Mouse (Mus musculus): ENCODE results near the gene Gpr146. TPM values are rescaled to one million over a fixed set of nuclear protein-coding genes. Genes with fewer than 3 reads are reported as not detected.

Gene Gpr146
- polyA plus RNA-seq, 1 experiment from 2014 or later: 7.8 TPM

DNA sequence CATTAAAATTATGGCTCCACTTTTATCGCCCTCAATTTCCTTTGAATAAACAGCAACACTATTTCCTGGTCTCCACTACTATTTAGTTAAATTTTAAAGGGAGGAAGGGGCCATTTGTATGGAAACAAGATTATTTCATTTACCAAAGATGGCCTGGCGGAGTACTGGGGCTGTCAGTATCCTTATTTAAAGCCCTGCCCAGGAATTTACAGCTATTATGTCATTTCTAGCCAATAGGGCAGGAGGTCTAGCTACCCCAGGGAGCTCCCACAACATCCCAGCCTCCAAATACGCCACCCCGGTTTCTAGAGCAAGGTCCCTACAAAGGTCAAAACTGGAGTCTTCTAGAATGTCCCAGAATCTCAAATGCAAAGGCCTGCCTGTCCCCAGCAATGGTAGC lies 36.0 kb downstream of the Gpr146 start:
- H3K36me3 ChIP-seq (ENCODE audit: insufficient read depth, low read length): no peaks in the 10 kb centered on the region
- no peaks in the 10 kb centered on the region for H3K27me3 ChIP-seq (ENCODE audit: insufficient read depth, low read length)
- H3K9me3 ChIP-seq (replicated peaks; ENCODE audit: low read length): no peaks in the 10 kb centered on the region
- no peak overlapping the region for H3K27ac ChIP-seq
- 47% methylated on average over 4 of the region's 4 CpGs for WGBS
- no peak overlapping the region for H3K4me3 ChIP-seq (replicated peaks; ENCODE audit: low read depth, low read length)
- peaks cover 12% of the 10 kb centered on the region; the same call in 1 of the 2 replicates for H3K4me1 ChIP-seq (replicated peaks; ENCODE audit: insufficient read depth, low read length)
- DNase-seq (ENCODE audit: low spot score): no peak
- no peak overlapping the region for H3K9ac ChIP-seq (ENCODE audit: low read depth, low read length)
- TF ChIP-seq CTCF (IDR thresholded peaks at IDR 0.05; ENCODE audit: low read depth): no peak
- no peak overlapping the region for H3K4me2 ChIP-seq (ENCODE audit: low read length)
- ATAC-seq (replicated peaks; ENCODE audit: low FRiP score, low read depth): no peak

GRCm38 (mm10) chr5:139415001-139415400 lies 37.5 kb downstream of the Gpr146 start:
- no peak overlapping the region for H3K4me2 ChIP-seq (ENCODE audit: low read length)
- DNase-seq (ENCODE audit: low spot score) (no peak), ATAC-seq (replicated peaks; ENCODE audit: low FRiP score, low read depth) (no peak)
- no peak overlapping the region for H3K9ac ChIP-seq (ENCODE audit: low read depth, low read length)
- no peak for TF ChIP-seq CTCF (IDR thresholded peaks at IDR 0.05; ENCODE audit: low read depth)
- H3K9me3 ChIP-seq (replicated peaks; ENCODE audit: low read length): no peaks in the 10 kb centered on the region
- no peaks in the 10 kb centered on the region; the same call in 1 of the 2 replicates for H3K4me1 ChIP-seq (replicated peaks; ENCODE audit: insufficient read depth, low read length)
- H3K27me3 ChIP-seq (ENCODE audit: insufficient read depth, low read length): no peaks in the 10 kb centered on the region
- no peaks in the 10 kb centered on the region for H3K36me3 ChIP-seq (ENCODE audit: insufficient read depth, low read length)
- WGBS: 86% methylated on average over 5 of the region's 5 CpGs
- no peak overlapping the region for H3K27ac ChIP-seq
- H3K4me3 ChIP-seq (replicated peaks; ENCODE audit: low read depth, low read length): no peak overlapping the region

GRCm38 (mm10) chr5:139416942-139417341 lies 39.4 kb downstream of the Gpr146 start:
- no peaks in the 10 kb centered on the region for H3K27me3 ChIP-seq (ENCODE audit: insufficient read depth, low read length)
- no peak overlapping the region for H3K4me3 ChIP-seq (replicated peaks; ENCODE audit: low read depth, low read length)
- H3K9ac ChIP-seq (ENCODE audit: low read depth, low read length): no peak overlapping the region
- no peaks in the 10 kb centered on the region for H3K36me3 ChIP-seq (ENCODE audit: insufficient read depth, low read length)
- TF ChIP-seq CTCF (IDR thresholded peaks at IDR 0.05; ENCODE audit: low read depth): peak; percentile 59
- H3K4me1 ChIP-seq (replicated peaks; ENCODE audit: insufficient read depth, low read length): no peaks in the 10 kb centered on the region
- no peak overlapping the region for H3K27ac ChIP-seq
- no peaks in the 10 kb centered on the region for H3K9me3 ChIP-seq (replicated peaks; ENCODE audit: low read length)
- DNase-seq (ENCODE audit: low spot score) (no peak), ATAC-seq (replicated peaks; ENCODE audit: low FRiP score, low read depth) (no peak)
- 96% methylated on average over 4 of the region's 4 CpGs for WGBS
- no peak overlapping the region for H3K4me2 ChIP-seq (ENCODE audit: low read length)

GRCm38 (mm10) chr5:139417480-139417879 lies 40.0 kb downstream of the Gpr146 start:
- Histone ChIP-seq H3K4me2 (ENCODE audit: low read length) (no peak overlapping the region), H3K4me3 (replicated peaks; ENCODE audit: low read depth, low read length) (no peak overlapping the region), H3K9me3 (replicated peaks; ENCODE audit: low read length) (no peaks in the 10 kb centered on the region), H3K36me3 (ENCODE audit: insufficient read depth, low read length) (no peaks in the 10 kb centered on the region), H3K27me3 (ENCODE audit: insufficient read depth, low read length) (no peaks in the 10 kb centered on the region), H3K9ac (ENCODE audit: low read depth, low read length) (no peak overlapping the region), H3K27ac (no peak overlapping the region), H3K4me1 (replicated peaks; ENCODE audit: insufficient read depth, low read length) (no peaks in the 10 kb centered on the region)
- peak; percentile 38; the same call in 1 of the 2 replicates for TF ChIP-seq CTCF (IDR thresholded peaks at IDR 0.05; ENCODE audit: low read depth)
- ATAC-seq (replicated peaks; ENCODE audit: low FRiP score, low read depth) (no peak), DNase-seq (ENCODE audit: low spot score) (no peak)
- 92% methylated on average over 3 of the region's 3 CpGs for WGBS

GRCm38 (mm10) chr5:139418110-139418509 lies 40.6 kb downstream of the Gpr146 start:
- H3K4me3 ChIP-seq (replicated peaks; ENCODE audit: low read depth, low read length): no peak overlapping the region
- H3K36me3 ChIP-seq (ENCODE audit: insufficient read depth, low read length): no peaks in the 10 kb centered on the region
- H3K4me1 ChIP-seq (replicated peaks; ENCODE audit: insufficient read depth, low read length): no peaks in the 10 kb centered on the region
- H3K9me3 ChIP-seq (replicated peaks; ENCODE audit: low read length): no peaks in the 10 kb centered on the region
- ATAC-seq (replicated peaks; ENCODE audit: low FRiP score, low read depth) (no peak), DNase-seq (ENCODE audit: low spot score) (no peak)
- no peak for TF ChIP-seq CTCF (IDR thresholded peaks at IDR 0.05; ENCODE audit: low read depth)
- no peaks in the 10 kb centered on the region for H3K27me3 ChIP-seq (ENCODE audit: insufficient read depth, low read length)
- H3K27ac ChIP-seq: no peak overlapping the region
- 61% methylated on average over 2 of the region's 2 CpGs for WGBS
- no peak overlapping the region for H3K9ac ChIP-seq (ENCODE audit: low read depth, low read length)
- H3K4me2 ChIP-seq (ENCODE audit: low read length): no peak overlapping the region

- WGBS: 18% methylated on average over 3 of the region's 3 CpGs
- H3K9ac ChIP-seq (ENCODE audit: low read depth, low read length): no peak overlapping the region
- no peak overlapping the region for H3K27ac ChIP-seq
- no peak for ATAC-seq (replicated peaks; ENCODE audit: low FRiP score, low read depth)
- H3K9me3 ChIP-seq (replicated peaks; ENCODE audit: low read length): no peaks in the 10 kb centered on the region
- no peaks in the 10 kb centered on the region for H3K4me1 ChIP-seq (replicated peaks; ENCODE audit: insufficient read depth, low read length)
- no peak overlapping the region for H3K4me2 ChIP-seq (ENCODE audit: low read length)
- H3K36me3 ChIP-seq (ENCODE audit: insufficient read depth, low read length): no peaks in the 10 kb centered on the region
- no peaks in the 10 kb centered on the region for H3K27me3 ChIP-seq (ENCODE audit: insufficient read depth, low read length)
- TF ChIP-seq CTCF (IDR thresholded peaks at IDR 0.05; ENCODE audit: low read depth): no peak
- no peak for DNase-seq (ENCODE audit: low spot score)
- no peak overlapping the region for H3K4me3 ChIP-seq (replicated peaks; ENCODE audit: low read depth, low read length)
These were observed 41.1 kb downstream of the Gpr146 start for GRCm38 (mm10) chr5:139418633-139419032.

Data from kidney, postnatal 0 days (tissue).